ENCODE assay signal across 14 mouse cellular contexts in the genomic region with DNA sequence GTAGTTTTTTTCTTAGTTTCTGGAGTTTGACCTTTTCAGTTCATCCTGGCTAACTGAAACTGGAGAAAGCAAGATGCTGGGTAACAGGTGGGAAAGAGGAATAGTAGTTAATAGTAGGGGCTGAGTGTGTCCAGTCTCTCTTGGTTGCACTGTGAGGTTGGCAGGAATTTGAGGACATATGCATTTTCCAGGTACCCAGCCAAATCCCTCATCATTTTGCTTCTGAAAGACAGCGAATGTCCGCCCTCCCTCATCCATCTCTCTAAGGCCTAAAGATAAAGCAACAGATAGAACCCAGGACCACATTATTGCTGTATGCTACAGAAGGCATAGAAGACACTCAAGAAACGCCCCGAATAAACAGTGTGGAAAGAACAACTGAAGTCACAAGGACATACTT. TPM values are rescaled to one million over a fixed set of nuclear protein-coding genes. Genes with fewer than 3 reads are reported as not detected.
"Had no signal": no experiment of that assay in that cellular context is flagged by ENCODE, and none has a peak within 500 bp of the region (broad histone marks: within the 10 kb centered on the region; RNA-seq: fewer than 3 reads in every experiment).

No protein-coding gene starts in this region.

- H3K27ac ChIP-seq: left cerebral cortex, adult 2 months; liver, embryonic 13.5 days had no signal

- H3K4me1 ChIP-seq: liver, embryonic 13.5 days had no signal

- H3K9me3 ChIP-seq: liver, embryonic 13.5 days had no signal

- H3K4me2 ChIP-seq: liver, embryonic 13.5 days; midbrain, embryonic 11.5 days had no signal

- H3K9ac ChIP-seq: liver, embryonic 13.5 days had no signal

- H3K27me3 ChIP-seq: liver, embryonic 13.5 days had no signal

- H3K36me3 ChIP-seq: liver, embryonic 13.5 days had no signal

- DNase-seq: kidney, postnatal 10 days; kidney, postnatal 36 days; layer of hippocampus, postnatal 36 days; liver, embryonic 13.5 days; lung, adult 2 months; lung, postnatal 14 days; lung, postnatal 4 days; midbrain, embryonic 14.5 days; thymus, adult 18-20 months; thymus, postnatal 36 days had no signal

- H3K4me3 ChIP-seq: left cerebral cortex, adult 2 months; liver, embryonic 13.5 days had no signal

RNA-seq across cellular contexts. Expression of gene Myocd, which starts 10.8 kb away (rescaled TPM):
- total RNA-seq: megakaryocyte progenitor cell, adult 5-6 weeks; megakaryocyte-erythroid progenitor cell, adult 5-6 weeks had no signal
